Mouse (Mus musculus): ENCODE measurements around the gene Ttc28. TPM values are rescaled to one million over a fixed set of nuclear protein-coding genes. Genes with fewer than 3 reads are reported as not detected.
A peak's percentile ranks its signal among the peaks of the same experiment; 100 is the strongest.

Gene Ttc28
- polyA plus RNA-seq, 1 experiment = 5.5 TPM

- no peaks in the 10 kb centered on the region for H3K4me1 ChIP-seq (ENCODE audit: control insufficient read depth, insufficient read depth, low read length)
- no peak for DNase-seq
- TF ChIP-seq CTCF (IDR thresholded peaks at IDR 0.05; ENCODE audit: borderline replicate concordance, insufficient read depth, low read depth, low read length) = no peak
- TF ChIP-seq POLR2A (IDR thresholded peaks at IDR 0.05; ENCODE audit: borderline replicate concordance, insufficient read depth, low read length) = no peak
- H3K27me3 ChIP-seq (ENCODE audit: control insufficient read depth, insufficient read depth, low read length) = no peaks in the 10 kb centered on the region
- H3K27ac ChIP-seq (ENCODE audit: insufficient read depth, low read length) = no peak overlapping the region
- 69% methylated on average over 9 of the region's 9 CpGs for WGBS
- no peak overlapping the region for H3K4me3 ChIP-seq (replicated peaks; ENCODE audit: insufficient read depth, low read depth, low read length)
These were observed 90.7 kb downstream of the Ttc28 start for GRCm38 (mm10) chr5:110970162-110970780.

- H3K27me3 ChIP-seq (ENCODE audit: control insufficient read depth, insufficient read depth, low read length) = no peaks in the 10 kb centered on the region
- no peak overlapping the region for H3K27ac ChIP-seq (ENCODE audit: insufficient read depth, low read length)
- H3K4me1 ChIP-seq (ENCODE audit: control insufficient read depth, insufficient read depth, low read length) = peaks cover 2% of the 10 kb centered on the region; the same call in 1 of the 2 replicates
- no peak overlapping the region for H3K4me3 ChIP-seq (replicated peaks; ENCODE audit: insufficient read depth, low read depth, low read length)
- DNase-seq = no peak
- WGBS = 96% methylated on average over 7 of the region's 7 CpGs
- TF ChIP-seq POLR2A (IDR thresholded peaks at IDR 0.05; ENCODE audit: borderline replicate concordance, insufficient read depth, low read length) = no peak
- TF ChIP-seq CTCF (IDR thresholded peaks at IDR 0.05; ENCODE audit: borderline replicate concordance, insufficient read depth, low read depth, low read length) = no peak
These were observed 97.1 kb downstream of the Ttc28 start for GRCm38 (mm10) chr5:110976721-110977120.

- H3K4me3 ChIP-seq (replicated peaks; ENCODE audit: insufficient read depth, low read depth, low read length) = no peak overlapping the region
- peaks cover 5% of the 10 kb centered on the region for H3K4me1 ChIP-seq (ENCODE audit: control insufficient read depth, insufficient read depth, low read length)
- DNase-seq = no peak
- no peak overlapping the region for H3K27ac ChIP-seq (ENCODE audit: insufficient read depth, low read length)
- 84% methylated on average over 4 of the region's 4 CpGs for WGBS
- TF ChIP-seq CTCF (IDR thresholded peaks at IDR 0.05; ENCODE audit: borderline replicate concordance, insufficient read depth, low read depth, low read length) = no peak
- no peak for TF ChIP-seq POLR2A (IDR thresholded peaks at IDR 0.05; ENCODE audit: borderline replicate concordance, insufficient read depth, low read length)
- no peaks in the 10 kb centered on the region for H3K27me3 ChIP-seq (ENCODE audit: control insufficient read depth, insufficient read depth, low read length)
These were observed 98.2 kb downstream of the Ttc28 start for GRCm38 (mm10) chr5:110977796-110978195.

- 1% methylated on average over 9 of the region's 9 CpGs for WGBS
- Histone ChIP-seq H3K4me3 (replicated peaks; ENCODE audit: insufficient read depth, low read depth, low read length) (peak overlapping the region; percentile 85), H3K4me1 (ENCODE audit: control insufficient read depth, insufficient read depth, low read length) (peaks cover 5% of the 10 kb centered on the region), H3K27me3 (ENCODE audit: control insufficient read depth, insufficient read depth, low read length) (no peaks in the 10 kb centered on the region), H3K27ac (ENCODE audit: insufficient read depth, low read length) (no peak overlapping the region)
- DNase-seq = peak; percentile 68 to 79
- peak; percentile 86; the same call in 1 of the 2 replicates for TF ChIP-seq POLR2A (IDR thresholded peaks at IDR 0.05; ENCODE audit: borderline replicate concordance, insufficient read depth, low read length)
- peak; percentile 30; the same call in 1 of the 2 replicates for TF ChIP-seq CTCF (IDR thresholded peaks at IDR 0.05; ENCODE audit: borderline replicate concordance, insufficient read depth, low read depth, low read length)
These were observed 98.9 kb downstream of the Ttc28 start for GRCm38 (mm10) chr5:110978461-110978860.

- no peaks in the 10 kb centered on the region for H3K27me3 ChIP-seq (ENCODE audit: control insufficient read depth, insufficient read depth, low read length)
- peak overlapping the region; percentile 85 for H3K4me3 ChIP-seq (replicated peaks; ENCODE audit: insufficient read depth, low read depth, low read length)
- peak; percentile 37 to 55 for DNase-seq
- under 1% methylated on average over 103 of the region's 104 CpGs for WGBS
- TF ChIP-seq POLR2A (IDR thresholded peaks at IDR 0.05; ENCODE audit: borderline replicate concordance, insufficient read depth, low read length) = no peak
- TF ChIP-seq CTCF (IDR thresholded peaks at IDR 0.05; ENCODE audit: borderline replicate concordance, insufficient read depth, low read depth, low read length) = no peak
- peaks cover 5% of the 10 kb centered on the region for H3K4me1 ChIP-seq (ENCODE audit: control insufficient read depth, insufficient read depth, low read length)
- peak overlapping the region; percentile 59; the same call in 1 of the 2 replicates for H3K27ac ChIP-seq (ENCODE audit: insufficient read depth, low read length)
These were observed 99.6 kb downstream of the Ttc28 start for GRCm38 (mm10) chr5:110979011-110979860.

- peak in 1 of 2 experiments; percentile 47 for DNase-seq
- Histone ChIP-seq H3K27ac (ENCODE audit: insufficient read depth, low read length) (no peak overlapping the region), H3K27me3 (ENCODE audit: control insufficient read depth, insufficient read depth, low read length) (no peaks in the 10 kb centered on the region), H3K4me1 (ENCODE audit: control insufficient read depth, insufficient read depth, low read length) (peaks cover 5% of the 10 kb centered on the region), H3K4me3 (replicated peaks; ENCODE audit: insufficient read depth, low read depth, low read length) (peak overlapping the region; percentile 85)
- TF ChIP-seq POLR2A (IDR thresholded peaks at IDR 0.05; ENCODE audit: borderline replicate concordance, insufficient read depth, low read length) = no peak
- no peak for TF ChIP-seq CTCF (IDR thresholded peaks at IDR 0.05; ENCODE audit: borderline replicate concordance, insufficient read depth, low read depth, low read length)
- WGBS = 1% methylated on average over 14 of the region's 14 CpGs
These were observed 100.3 kb downstream of the Ttc28 start for GRCm38 (mm10) chr5:110979861-110980346.

GRCm38 (mm10) chr5:110980576-110980975, 101.0 kb downstream of the Ttc28 start:
- WGBS = 54% methylated on average over 5 of the region's 5 CpGs

More at GRCm38 (mm10) chr5:110980576-110980975, 101.0 kb downstream of the Ttc28 start:
- Histone ChIP-seq H3K4me3 (replicated peaks; ENCODE audit: insufficient read depth, low read depth, low read length) (peak overlapping the region; percentile 85), H3K4me1 (ENCODE audit: control insufficient read depth, insufficient read depth, low read length) (peaks cover 5% of the 10 kb centered on the region), H3K27ac (ENCODE audit: insufficient read depth, low read length) (no peak overlapping the region), H3K27me3 (ENCODE audit: control insufficient read depth, insufficient read depth, low read length) (no peaks in the 10 kb centered on the region)
- TF ChIP-seq CTCF (IDR thresholded peaks at IDR 0.05; ENCODE audit: borderline replicate concordance, insufficient read depth, low read depth, low read length) = no peak
- no peak for TF ChIP-seq POLR2A (IDR thresholded peaks at IDR 0.05; ENCODE audit: borderline replicate concordance, insufficient read depth, low read length)
- no peak for DNase-seq
